Mouse (Mus musculus) adrenal gland, postnatal 10 days (tissue): Measurements from ENCODE around the gene Hsd17b7. TPM values are rescaled to one million over a fixed set of nuclear protein-coding genes. Genes with fewer than 3 reads are reported as not detected.
"Not testable (repeated sequence)": the region's sequence is repeated elsewhere in the genome, so short reads cannot be mapped to it uniquely, and the experiment has no call there.

ENCODE experiments used
- DNase-seq: peaks from one replicate; pipeline ENCODE4 v3.0.0; 2021; ENCODE audit warnings: mixed read lengths
- long read RNA-seq, 2 experiments: library from polyadenylated mRNA; stranded (forward); transcript quantifications; one replicate each; pipeline ENCODE4 v2.0.0; 2021
- total RNA-seq, 2 experiments: library from RNA; stranded (reverse); gene quantifications; 2 replicates each; pipeline ENCODE4 v1.2.3; 2021

The Hsd17b7 gene
- total RNA-seq = 10 to 100 TPM in 1 of 2 experiments, 1 to 10 TPM in 1; 9.6 to 12.4 TPM
- long read RNA-seq, experiment 1, full-length matches to known transcripts = 2 of 3 reads
- long read RNA-seq, experiment 1, partial matches to known transcripts = 0 of 3 reads
- long read RNA-seq, experiment 1, other reads (novel, unspliced or antisense) = 1 of 3 reads
- long read RNA-seq, experiment 2, full-length matches to known transcripts = 5 of 5 reads
- long read RNA-seq, experiment 2, partial matches to known transcripts = 0 of 5 reads
- long read RNA-seq, experiment 2, other reads (novel, unspliced or antisense) = 0 of 5 reads

GRCm38 (mm10) chr1:169968792-169969515 lies at the start of gene Hsd17b7:
Gene Hsd17b7, minus strand, starts transcription at chr1:169969241.
- DNase-seq = peak; percentile 98

- DNase-seq = no peak
These were observed 45.7 kb upstream of the Hsd17b7 start for GRCm38 (mm10) chr1:170014784-170015183.

- DNase-seq = no peak
These were observed 41.9 kb upstream of the Hsd17b7 start for GRCm38 (mm10) chr1:170010716-170011505.

- no peak for DNase-seq
These were observed 40.3 kb upstream of the Hsd17b7 start for GRCm38 (mm10) chr1:170009296-170009695.

- DNase-seq = no peak
These were observed 39.6 kb upstream of the Hsd17b7 start for GRCm38 (mm10) chr1:170008432-170009220.

GRCm38 (mm10) chr1:170006516-170006915 lies 37.5 kb upstream of the Hsd17b7 start:
- DNase-seq = peak; percentile 22

GRCm38 (mm10) chr1:170005297-170005696 lies 36.3 kb upstream of the Hsd17b7 start:
- no peak for DNase-seq

- DNase-seq = not testable (repeated sequence)
These were observed 24.9 kb upstream of the Hsd17b7 start for GRCm38 (mm10) chr1:169993901-169994300.

GRCm38 (mm10) chr1:169986166-169986565 lies 17.1 kb upstream of the Hsd17b7 start:
- no peak for DNase-seq

- DNase-seq = no peak
These were observed 8.6 kb upstream of the Hsd17b7 start for GRCm38 (mm10) chr1:169977621-169978020.

GRCm38 (mm10) chr1:169971998-169972397 lies 3.0 kb upstream of the Hsd17b7 start:
- no peak for DNase-seq

- no peak for DNase-seq
These were observed 1.9 kb upstream of the Hsd17b7 start for GRCm38 (mm10) chr1:169970936-169971335.

GRCm38 (mm10) chr1:169969516-169969886 lies 460 bp upstream of the Hsd17b7 start:
- no peak for DNase-seq

GRCm38 (mm10) chr1:169953106-169953505 lies 15.9 kb downstream of the Hsd17b7 start:
- DNase-seq = no peak

GRCm38 (mm10) chr1:169952636-169953035 lies 16.4 kb downstream of the Hsd17b7 start:
- no peak for DNase-seq

- no peak for DNase-seq
These were observed 17.5 kb downstream of the Hsd17b7 start for GRCm38 (mm10) chr1:169951561-169951960.

GRCm38 (mm10) chr1:169950651-169951050 lies 18.4 kb downstream of the Hsd17b7 start:
- no peak for DNase-seq

- no peak for DNase-seq
These were observed 19.1 kb downstream of the Hsd17b7 start for GRCm38 (mm10) chr1:169949981-169950380.

- DNase-seq = no peak
These were observed 20.2 kb downstream of the Hsd17b7 start for GRCm38 (mm10) chr1:169948866-169949265.

GRCm38 (mm10) chr1:169948280-169948679 lies 20.8 kb downstream of the Hsd17b7 start:
- DNase-seq = no peak

GRCm38 (mm10) chr1:169947654-169948053 lies 21.4 kb downstream of the Hsd17b7 start:
- DNase-seq = no peak

GRCm38 (mm10) chr1:169946004-169946403 lies 23.0 kb downstream of the Hsd17b7 start:
- no peak for DNase-seq
